Mouse (Mus musculus): ENCODE results near the gene Gpr12. TPM values are rescaled to one million over a fixed set of nuclear protein-coding genes. Genes with fewer than 3 reads are reported as not detected.

The Gpr12 gene
- polyA plus RNA-seq, 1 experiment = 12.7 TPM

GRCm38 (mm10) chr5:146598215-146599119, 13.4 kb upstream of the Gpr12 start:
- no peak overlapping the region for H3K27ac ChIP-seq (ENCODE audit: insufficient read depth, low read length)
- H3K27me3 ChIP-seq (ENCODE audit: control insufficient read depth, insufficient read depth, low read length) = no peaks in the 10 kb centered on the region
- WGBS = 67% methylated on average over 27 of the region's 27 CpGs
- no peak for DNase-seq
- no peak overlapping the region for H3K4me3 ChIP-seq (replicated peaks; ENCODE audit: insufficient read depth, low read depth, low read length)
- TF ChIP-seq POLR2A (IDR thresholded peaks at IDR 0.05; ENCODE audit: borderline replicate concordance, insufficient read depth, low read length) (no peak), CTCF (IDR thresholded peaks at IDR 0.05; ENCODE audit: borderline replicate concordance, insufficient read depth, low read depth, low read length) (no peak)
- H3K4me1 ChIP-seq (ENCODE audit: control insufficient read depth, insufficient read depth, low read length) = no peaks in the 10 kb centered on the region

DNA sequence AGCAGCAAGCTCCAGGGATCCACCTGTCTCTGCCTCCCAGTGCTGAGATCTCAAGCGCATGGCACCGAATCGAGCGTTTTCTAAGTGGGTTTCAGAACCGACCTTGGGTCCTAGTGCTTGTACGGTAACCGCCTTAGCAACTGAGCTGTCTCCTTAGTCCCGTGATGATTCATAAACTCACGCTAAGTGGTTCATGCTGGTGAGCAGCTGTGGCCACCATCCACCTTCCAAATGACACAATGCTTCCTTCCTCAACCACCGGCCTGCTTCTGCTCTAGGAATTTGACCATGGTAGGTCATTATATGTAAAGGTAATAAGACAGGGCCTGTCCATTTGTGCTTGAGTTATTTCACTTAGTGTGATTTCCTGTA, 12.4 kb upstream of the Gpr12 start:
- no peak overlapping the region for H3K4me3 ChIP-seq (replicated peaks; ENCODE audit: insufficient read depth, low read depth, low read length)
- WGBS = 91% methylated on average over 10 of the region's 10 CpGs
- no peak for DNase-seq
- TF ChIP-seq POLR2A (IDR thresholded peaks at IDR 0.05; ENCODE audit: borderline replicate concordance, insufficient read depth, low read length) = no peak
- TF ChIP-seq CTCF (IDR thresholded peaks at IDR 0.05; ENCODE audit: borderline replicate concordance, insufficient read depth, low read depth, low read length) = no peak
- H3K27ac ChIP-seq (ENCODE audit: insufficient read depth, low read length) = no peak overlapping the region
- no peaks in the 10 kb centered on the region for H3K4me1 ChIP-seq (ENCODE audit: control insufficient read depth, insufficient read depth, low read length)
- no peaks in the 10 kb centered on the region for H3K27me3 ChIP-seq (ENCODE audit: control insufficient read depth, insufficient read depth, low read length)

GRCm38 (mm10) chr5:146596612-146597502, 11.8 kb upstream of the Gpr12 start:
- no peak overlapping the region for H3K27ac ChIP-seq (ENCODE audit: insufficient read depth, low read length)
- no peaks in the 10 kb centered on the region for H3K4me1 ChIP-seq (ENCODE audit: control insufficient read depth, insufficient read depth, low read length)
- 70% methylated on average over 18 of the region's 18 CpGs for WGBS
- H3K4me3 ChIP-seq (replicated peaks; ENCODE audit: insufficient read depth, low read depth, low read length) = no peak overlapping the region
- TF ChIP-seq POLR2A (IDR thresholded peaks at IDR 0.05; ENCODE audit: borderline replicate concordance, insufficient read depth, low read length) (no peak), CTCF (IDR thresholded peaks at IDR 0.05; ENCODE audit: borderline replicate concordance, insufficient read depth, low read depth, low read length) (no peak)
- no peaks in the 10 kb centered on the region for H3K27me3 ChIP-seq (ENCODE audit: control insufficient read depth, insufficient read depth, low read length)
- no peak for DNase-seq

- no peak for DNase-seq
- WGBS = 16% methylated on average over 5 of the region's 5 CpGs
- TF ChIP-seq CTCF (IDR thresholded peaks at IDR 0.05; ENCODE audit: borderline replicate concordance, insufficient read depth, low read depth, low read length) = no peak
- H3K4me1 ChIP-seq (ENCODE audit: control insufficient read depth, insufficient read depth, low read length) = no peaks in the 10 kb centered on the region
- no peak overlapping the region for H3K27ac ChIP-seq (ENCODE audit: insufficient read depth, low read length)
- no peak overlapping the region for H3K4me3 ChIP-seq (replicated peaks; ENCODE audit: insufficient read depth, low read depth, low read length)
- no peaks in the 10 kb centered on the region for H3K27me3 ChIP-seq (ENCODE audit: control insufficient read depth, insufficient read depth, low read length)
Measured at GRCm38 (mm10) chr5:146592580-146592979, 7.5 kb upstream of the Gpr12 start.

DNA sequence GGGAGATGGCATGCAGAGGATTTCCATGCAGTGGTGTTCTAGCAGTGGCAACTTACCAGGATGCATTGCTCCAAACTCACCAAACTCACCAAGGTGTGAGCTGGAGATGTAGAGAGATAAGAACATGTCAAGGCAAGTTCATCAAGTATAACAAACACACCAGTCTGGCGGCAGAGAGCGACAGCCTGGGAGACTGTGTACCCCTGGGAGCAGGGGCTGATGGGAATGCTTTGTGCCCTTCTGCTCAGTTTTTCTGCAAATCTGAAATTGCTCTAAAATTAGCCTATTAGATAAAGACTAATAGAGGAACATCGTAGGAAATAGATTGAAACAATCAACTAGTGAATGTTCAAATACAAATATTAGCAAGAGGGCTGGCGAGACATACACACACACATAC, 6.6 kb upstream of the Gpr12 start:
- DNase-seq = no peak
- Histone ChIP-seq H3K27me3 (ENCODE audit: control insufficient read depth, insufficient read depth, low read length) (no peaks in the 10 kb centered on the region), H3K27ac (ENCODE audit: insufficient read depth, low read length) (no peak overlapping the region), H3K4me1 (ENCODE audit: control insufficient read depth, insufficient read depth, low read length) (no peaks in the 10 kb centered on the region), H3K4me3 (replicated peaks; ENCODE audit: insufficient read depth, low read depth, low read length) (no peak overlapping the region)
- TF ChIP-seq POLR2A (IDR thresholded peaks at IDR 0.05; ENCODE audit: borderline replicate concordance, insufficient read depth, low read length) (no peak), CTCF (IDR thresholded peaks at IDR 0.05; ENCODE audit: borderline replicate concordance, insufficient read depth, low read depth, low read length) (no peak)
- 86% methylated on average over 4 of the region's 4 CpGs for WGBS

DNA sequence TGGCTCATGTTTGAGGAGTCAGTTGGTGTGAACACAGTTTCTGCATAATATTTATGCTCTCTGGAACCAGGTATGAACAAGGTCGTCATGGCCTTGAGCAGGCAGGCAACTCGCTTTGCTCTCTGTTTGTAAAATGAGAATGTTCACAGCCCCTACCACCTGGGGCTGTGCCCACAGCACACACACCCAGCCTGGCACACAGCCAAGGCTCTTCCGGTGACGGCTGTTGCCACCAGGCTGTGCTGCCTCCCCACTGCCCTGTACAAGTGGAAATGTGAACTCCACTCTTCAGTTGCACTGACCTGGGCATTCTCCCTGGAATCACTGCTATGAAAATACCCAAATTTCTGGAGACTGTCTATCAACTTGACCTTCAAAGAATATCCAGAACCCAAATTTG, 5.9 kb upstream of the Gpr12 start:
- 7% methylated on average over 4 of the region's 4 CpGs for WGBS
- H3K27ac ChIP-seq (ENCODE audit: insufficient read depth, low read length) = no peak overlapping the region
- H3K27me3 ChIP-seq (ENCODE audit: control insufficient read depth, insufficient read depth, low read length) = no peaks in the 10 kb centered on the region
- DNase-seq = no peak
- no peak for TF ChIP-seq CTCF (IDR thresholded peaks at IDR 0.05; ENCODE audit: borderline replicate concordance, insufficient read depth, low read depth, low read length)
- no peak for TF ChIP-seq POLR2A (IDR thresholded peaks at IDR 0.05; ENCODE audit: borderline replicate concordance, insufficient read depth, low read length)
- no peak overlapping the region for H3K4me3 ChIP-seq (replicated peaks; ENCODE audit: insufficient read depth, low read depth, low read length)
- no peaks in the 10 kb centered on the region for H3K4me1 ChIP-seq (ENCODE audit: control insufficient read depth, insufficient read depth, low read length)

DNA sequence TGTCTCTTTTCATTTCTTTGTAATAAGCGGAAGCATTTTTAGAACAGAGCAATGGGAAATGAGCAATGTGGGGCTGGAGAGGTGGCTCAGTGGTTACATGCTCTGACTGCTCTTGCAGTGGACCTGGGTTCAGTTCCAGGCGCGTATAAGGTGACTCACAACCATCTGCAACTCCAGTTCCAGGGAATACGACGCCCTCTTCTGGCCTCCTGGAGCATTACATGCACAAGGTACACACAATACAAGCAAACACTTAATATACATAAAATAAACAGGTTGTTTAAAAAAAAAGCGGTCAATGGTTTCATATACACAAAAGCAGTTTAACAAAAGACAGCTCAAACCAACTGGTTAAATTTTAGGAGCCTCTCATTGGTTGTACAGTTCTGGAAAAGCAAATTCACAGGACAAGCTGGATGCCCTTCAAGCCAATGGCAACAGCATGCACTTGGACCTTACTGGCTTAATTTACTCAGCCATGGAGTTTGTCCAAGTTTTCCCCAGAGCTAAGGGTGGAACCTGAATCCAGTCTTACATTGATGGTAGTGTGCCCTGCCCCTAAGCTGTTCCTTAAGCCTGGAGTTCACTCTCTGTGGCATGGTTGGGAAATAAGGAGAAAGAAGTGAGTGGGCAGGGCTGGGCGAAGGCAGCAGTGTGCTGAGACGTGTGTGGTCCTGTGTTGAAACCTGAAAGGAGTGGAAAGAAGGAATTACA, 1.5 kb upstream of the Gpr12 start:
- Histone ChIP-seq H3K27me3 (ENCODE audit: control insufficient read depth, insufficient read depth, low read length) (no peaks in the 10 kb centered on the region), H3K4me3 (replicated peaks; ENCODE audit: insufficient read depth, low read depth, low read length) (no peak overlapping the region), H3K27ac (ENCODE audit: insufficient read depth, low read length) (no peak overlapping the region), H3K4me1 (ENCODE audit: control insufficient read depth, insufficient read depth, low read length) (no peaks in the 10 kb centered on the region)
- WGBS = 69% methylated on average over 8 of the region's 8 CpGs
- no peak for DNase-seq
- TF ChIP-seq POLR2A (IDR thresholded peaks at IDR 0.05; ENCODE audit: borderline replicate concordance, insufficient read depth, low read length) (no peak), CTCF (IDR thresholded peaks at IDR 0.05; ENCODE audit: borderline replicate concordance, insufficient read depth, low read depth, low read length) (no peak)
